Mouse (Mus musculus) adrenal gland, postnatal 4 days (tissue): ENCODE measurements around the gene Eva1c. TPM values are rescaled to one million over a fixed set of nuclear protein-coding genes. Genes with fewer than 3 reads are reported as not detected.

Experiments
- DNase-seq, 2 experiments: peaks; one replicate each; pipeline ENCODE4 v3.0.0; 2021 to 2022; ENCODE audit warnings: low spot score in 2 of 2, mixed read lengths in 2 of 2
- microRNA-seq: library from miRNA; unstranded; fragments of <30 nt; microRNA quantifications from one replicate; pipeline ENCODE4 v1.2.0, GENCODE M21; 2021
- total RNA-seq, 2 experiments: library from RNA; stranded (reverse); gene quantifications; 2 replicates each; pipeline ENCODE4 v1.2.3; 2021

The Eva1c gene
- total RNA-seq, 2 experiments from 2014 or later, result 5.1 to 5.8 TPM

DNA sequence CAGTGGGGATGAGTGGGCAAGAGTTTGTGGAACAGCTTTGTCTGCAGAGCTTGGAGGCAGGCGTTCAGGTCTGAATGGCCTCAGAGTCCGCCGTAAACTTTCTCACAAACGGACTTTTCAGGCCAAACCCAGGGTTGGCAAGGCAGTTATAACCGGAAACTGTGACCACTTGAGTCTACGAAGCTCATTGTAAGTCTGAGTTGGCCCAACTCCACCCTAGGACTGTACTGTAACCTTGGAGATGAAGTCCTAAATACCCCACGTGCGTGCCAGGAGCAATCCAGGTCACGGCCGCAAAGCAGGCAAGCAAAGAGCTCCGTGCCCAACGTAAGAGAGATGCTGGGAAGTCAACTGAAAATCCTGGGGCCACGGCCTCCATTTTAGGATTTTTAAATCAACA, 85.2 kb downstream of the Eva1c start:
- DNase-seq, result no peak

DNA sequence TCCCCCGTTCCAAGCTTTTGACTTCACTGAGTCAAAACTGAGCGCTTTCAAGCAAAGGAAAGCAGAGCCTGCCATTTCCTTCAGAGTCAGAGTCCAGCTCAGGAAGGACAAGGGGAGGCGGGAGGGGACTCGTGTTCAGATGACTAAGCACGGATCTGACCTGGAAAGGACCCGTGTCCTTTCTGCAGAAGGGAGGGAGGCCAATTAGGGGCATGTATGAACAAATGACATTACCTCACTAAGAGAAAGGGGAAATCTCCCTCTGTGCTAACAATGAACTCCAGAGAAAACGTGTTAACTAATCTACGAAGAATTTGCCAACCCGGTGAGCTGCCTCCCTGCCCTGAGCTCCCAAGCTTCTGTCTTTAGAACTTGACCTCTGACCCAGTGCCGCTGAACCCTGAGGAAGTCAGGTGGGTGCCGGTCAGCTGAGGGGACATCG, 89.5 kb downstream of the Eva1c start:
- no peak for DNase-seq

DNA sequence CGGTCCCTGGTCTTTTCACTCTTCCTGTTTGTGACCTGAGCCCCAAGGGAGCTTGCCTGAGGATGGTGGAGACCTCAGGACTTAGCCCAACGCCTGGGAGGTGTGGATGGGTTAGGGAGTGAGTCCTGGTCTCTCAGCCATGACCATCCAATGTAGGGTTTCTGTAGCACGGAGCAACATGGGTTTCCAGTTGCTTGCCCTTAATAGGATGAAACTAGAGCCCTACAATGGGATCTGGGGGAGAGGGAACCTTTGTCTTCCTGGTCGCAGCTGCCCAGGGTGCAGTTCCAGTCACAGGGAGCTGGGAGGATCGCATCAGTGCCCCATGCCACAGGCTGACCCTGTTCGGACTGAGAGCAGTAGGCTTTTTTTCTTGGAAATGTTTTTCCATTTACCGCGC, 90.6 kb downstream of the Eva1c start:
- DNase-seq, result no peak

DNA sequence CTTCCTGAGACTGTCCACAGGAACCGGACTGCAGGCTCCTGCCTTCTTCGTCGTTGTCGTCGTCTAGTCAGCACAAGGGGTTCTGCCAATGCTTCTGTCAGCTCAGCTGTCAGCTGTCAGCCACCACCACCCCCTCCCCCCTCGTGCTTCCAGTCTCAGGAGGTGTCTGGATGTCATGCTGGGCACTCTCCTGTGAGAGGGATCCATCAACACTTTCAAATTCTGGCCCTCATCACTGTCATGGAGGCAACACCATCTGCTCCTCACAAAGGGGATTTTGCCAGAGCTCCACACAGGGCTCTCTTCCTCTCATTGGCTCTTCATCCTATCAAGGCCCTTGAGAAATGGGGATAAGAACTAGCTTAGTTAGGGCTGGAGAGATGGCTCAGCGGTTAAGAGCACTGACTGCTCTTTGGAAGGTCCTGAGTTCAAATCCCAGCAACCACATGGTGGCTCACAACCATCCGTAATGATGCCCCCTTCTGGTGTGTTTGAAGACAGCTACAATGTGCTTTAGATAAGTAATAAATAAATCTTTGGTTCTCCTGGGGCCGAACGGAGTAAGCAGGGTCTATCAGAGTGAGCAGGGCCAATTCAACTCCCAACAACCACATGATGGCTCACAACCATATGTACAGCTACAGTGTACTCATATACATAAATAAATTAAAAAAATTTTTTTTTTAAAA, 95.1 kb downstream of the Eva1c start:
- DNase-seq, result no peak

DNA sequence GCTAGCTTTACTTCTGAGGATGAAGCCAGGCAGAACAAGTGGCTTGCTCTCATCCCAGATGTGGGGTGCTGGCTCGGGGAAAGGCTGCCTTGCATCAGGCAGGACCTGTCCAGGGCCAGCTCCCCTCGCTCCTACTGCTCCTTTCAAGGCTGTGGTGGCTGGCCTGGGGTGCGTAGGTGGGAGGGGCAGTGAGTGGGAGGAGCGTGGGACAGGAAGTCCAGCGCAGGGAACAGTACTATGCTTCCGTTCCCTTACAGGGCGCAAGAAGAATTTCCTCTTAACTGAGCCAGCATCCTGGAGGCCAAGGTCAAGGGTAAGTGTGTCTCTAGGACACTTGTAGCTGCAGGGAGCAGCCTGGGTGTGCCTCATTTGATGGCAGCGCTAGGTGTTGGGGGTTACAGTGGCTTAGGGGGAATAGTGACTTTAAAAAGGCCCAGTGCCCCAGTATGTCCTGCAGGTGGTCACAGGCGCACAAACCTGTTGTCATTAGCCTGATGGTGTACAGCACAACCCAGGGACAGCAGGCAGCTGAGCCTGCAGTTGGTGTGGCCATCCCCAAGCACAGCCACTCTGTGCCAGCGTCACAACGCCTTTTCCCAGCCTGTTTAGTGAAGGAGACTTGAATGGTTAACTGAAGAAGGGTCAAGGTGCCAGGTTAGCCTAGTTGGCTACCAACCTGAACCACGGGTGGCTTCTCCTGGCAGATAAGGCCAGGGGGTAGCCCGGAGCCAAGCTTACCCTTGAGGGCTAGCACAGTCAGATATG, 98.3 kb downstream of the Eva1c start:
- peak; percentile 38 to 48 for DNase-seq

DNA sequence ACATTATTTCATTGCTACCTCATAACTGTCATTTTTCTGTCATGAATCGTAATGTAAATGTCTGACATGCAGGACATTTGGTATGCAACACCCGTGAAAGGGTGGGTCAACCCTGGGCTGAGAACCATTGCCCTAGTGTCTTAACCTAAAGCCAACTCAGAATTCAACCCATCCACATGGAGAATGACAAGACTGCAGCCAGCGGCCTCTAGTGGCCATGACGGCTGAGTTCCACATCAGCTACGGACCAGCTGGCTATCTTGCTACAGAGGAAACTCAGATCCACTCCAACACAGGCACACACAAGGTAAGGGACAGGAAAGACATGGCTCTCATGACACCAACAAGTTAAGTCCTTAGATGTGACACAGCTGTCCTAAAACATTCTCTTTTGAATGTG, 98.9 kb downstream of the Eva1c start:
- peak in 1 of 2 experiments; percentile 44 for DNase-seq

DNA sequence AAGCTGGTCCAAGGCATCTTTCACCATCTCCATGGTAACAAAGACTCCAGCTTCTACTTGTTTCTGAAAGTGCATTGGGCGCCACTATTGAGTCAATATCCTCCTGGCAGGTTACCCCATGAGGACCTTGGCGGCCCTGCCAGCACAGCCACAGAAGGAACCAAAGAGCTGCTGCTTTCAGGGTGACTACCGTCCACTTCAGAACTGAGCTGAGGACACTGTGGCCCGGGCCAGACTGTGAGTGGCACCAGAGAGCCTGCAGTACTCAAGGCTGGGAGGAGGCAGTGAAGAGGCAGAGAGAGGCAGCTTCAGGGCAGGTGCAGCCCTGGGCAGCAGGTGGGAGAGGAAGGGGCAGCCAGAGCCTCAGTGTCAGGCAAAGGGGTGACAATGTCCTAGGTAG, 100.9 kb downstream of the Eva1c start:
- no peak for DNase-seq

DNA sequence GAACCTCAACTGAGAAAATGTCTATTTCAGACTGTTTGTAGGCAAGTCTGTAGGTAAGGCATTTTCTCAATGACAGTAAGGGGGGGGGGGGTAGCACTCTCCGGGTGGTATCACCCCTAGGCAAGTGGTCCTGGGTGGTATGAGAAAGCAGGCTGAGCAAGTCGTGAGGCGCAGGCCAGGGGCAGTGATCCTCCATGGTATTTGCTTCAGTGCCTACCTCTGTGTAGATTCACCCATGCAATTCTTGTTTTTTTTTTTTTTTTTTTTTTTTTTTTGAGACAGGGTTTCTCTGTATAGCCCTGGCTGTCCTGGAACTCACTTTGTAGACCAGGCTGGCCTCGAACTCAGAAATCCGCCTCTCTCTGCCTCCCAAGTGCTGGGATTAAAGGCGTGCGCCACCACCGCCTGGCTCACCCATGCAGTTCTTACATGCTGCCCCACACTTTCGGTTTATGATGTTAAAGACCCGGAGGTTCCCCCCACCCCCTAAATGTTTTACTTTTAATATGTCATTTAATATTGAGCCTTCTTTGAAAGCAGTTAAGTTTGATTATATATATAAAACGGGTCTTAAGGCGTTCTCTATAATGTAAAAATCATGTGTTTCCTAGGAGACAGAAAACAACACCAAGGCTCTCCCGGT, 107.1 kb downstream of the Eva1c start:
- DNase-seq, result no peak

DNA sequence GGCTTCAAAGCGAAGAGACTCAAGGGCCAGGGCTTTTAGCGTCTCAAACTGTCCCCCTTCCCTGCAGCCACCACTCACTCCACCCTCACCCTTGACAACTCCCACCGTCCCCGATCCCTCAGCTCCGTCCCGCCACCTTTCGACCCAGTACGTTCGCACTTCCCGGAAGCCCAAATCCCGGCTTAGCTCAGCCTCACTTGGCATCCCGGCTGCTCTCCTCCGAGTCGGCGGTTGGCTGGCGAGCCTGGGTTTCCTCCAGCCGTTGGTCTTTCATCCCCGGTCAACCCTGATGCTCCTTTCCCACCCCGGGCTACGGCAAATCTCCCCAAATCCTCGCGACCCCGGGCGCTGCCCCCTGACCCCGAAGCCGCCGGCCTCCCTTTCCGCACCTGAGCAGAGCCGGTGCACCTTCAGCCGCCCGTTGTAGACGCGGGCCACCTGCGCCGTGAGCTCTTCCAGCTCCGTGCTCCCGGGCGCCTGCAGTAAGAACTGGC, 107.7 kb downstream of the Eva1c start:
- DNase-seq, result peak; percentile 34 to 48

DNA sequence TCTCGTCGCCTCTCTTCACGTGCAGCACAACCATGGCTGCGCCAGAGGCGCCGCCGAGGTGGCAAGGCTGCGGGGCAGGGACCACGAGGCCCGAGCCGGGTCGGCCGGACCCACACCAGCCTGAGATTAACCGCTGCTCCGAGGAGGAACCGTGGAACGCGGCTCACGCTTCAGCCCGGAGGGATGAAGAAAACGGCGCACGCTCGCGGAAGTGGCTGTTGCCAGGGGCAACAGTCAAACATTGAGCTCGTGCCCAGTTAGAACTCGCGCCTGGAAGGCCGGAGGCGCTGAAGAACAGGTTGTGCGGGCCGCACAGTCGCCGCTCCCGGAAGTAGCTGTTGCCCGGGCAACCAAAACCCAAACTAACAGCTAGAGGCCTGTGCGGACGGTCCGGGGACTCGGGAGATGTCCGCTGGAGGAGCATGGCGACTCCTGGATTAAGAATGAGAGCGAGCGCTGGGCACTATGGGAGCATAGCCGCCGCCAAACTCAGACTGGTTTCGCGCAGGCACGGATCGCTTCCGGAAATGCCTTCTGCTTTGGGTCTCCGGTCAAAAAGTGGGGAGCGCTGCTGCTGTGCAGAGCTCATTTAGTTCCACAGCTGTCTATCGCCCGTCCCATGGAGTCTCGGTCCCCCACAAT, 108.3 kb downstream of the Eva1c start, which contains the start of gene Cfap298:
Cfap298 (minus strand) TSS at position 428 of the 642 bp plus-strand sequence.
- DNase-seq, result peak; percentile 79 to 84

DNA sequence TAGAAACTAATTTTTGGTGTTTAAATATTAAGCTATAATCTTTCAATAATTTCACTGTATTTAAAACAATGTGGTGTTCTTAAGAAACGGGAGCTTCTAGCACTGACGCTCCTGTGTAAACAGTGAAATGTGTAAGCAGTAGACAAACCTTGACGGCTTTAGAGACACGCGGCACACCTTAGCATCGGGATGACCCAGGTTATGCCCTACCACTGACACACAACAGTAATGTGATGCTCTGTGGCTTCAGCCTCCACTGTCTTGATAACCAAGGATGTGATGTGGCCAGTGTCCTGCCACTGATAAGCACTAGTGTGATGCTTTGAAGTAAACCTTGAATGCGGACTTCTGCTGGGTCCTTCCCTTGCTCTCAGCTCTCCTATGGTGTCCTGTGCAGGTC, 114.7 kb downstream of the Eva1c start:
- no peak for DNase-seq

DNA sequence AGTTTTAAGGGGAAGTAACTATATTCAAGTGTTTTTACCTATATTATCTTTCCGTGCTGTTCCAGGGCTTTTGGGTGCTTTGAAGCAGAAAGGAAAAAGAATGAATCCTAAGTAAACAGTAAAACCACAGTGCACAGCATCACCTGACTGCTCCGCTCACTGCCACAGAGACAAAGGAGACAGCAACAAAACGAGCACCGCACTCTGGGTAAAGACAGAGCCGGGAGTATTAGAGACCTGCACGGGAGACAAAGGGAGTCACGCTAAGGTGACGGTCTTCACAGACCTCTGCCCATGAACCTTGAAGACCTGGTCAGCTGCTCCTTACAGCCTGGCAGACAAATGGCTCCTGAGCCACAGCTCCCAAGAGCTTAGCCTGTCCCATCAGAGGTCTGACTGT, 120.5 kb downstream of the Eva1c start:
- DNase-seq, result no peak

DNA sequence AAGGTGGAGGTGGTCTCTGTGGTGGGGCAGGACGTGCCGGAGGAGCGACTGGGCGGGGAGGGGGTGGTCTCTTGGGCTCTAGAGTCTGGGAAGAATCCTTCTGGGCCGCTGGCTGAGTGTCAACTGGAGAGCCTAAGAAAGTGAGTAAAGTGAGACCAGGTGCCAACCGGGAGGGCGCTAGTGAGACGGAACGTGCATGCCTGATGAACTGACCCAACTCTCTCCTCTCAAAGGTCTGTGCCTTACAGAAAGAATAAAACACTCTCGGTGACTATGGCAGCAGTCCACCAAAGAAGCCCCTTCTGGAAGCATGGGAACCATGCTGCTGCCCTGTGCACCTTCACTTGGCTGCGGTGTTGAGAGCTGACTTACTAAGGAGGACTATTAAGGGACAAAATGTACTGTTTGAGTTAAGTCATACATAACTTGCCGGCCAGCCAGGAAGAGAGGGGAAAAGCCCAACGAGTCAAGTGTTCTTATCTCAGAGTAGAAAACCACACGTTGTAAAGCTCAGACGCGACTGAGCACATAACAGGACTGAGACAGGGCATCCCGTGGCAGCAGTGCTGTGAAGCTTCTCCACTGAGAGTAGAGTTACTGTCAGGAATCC, 123.9 kb downstream of the Eva1c start:
- no peak for DNase-seq

DNA sequence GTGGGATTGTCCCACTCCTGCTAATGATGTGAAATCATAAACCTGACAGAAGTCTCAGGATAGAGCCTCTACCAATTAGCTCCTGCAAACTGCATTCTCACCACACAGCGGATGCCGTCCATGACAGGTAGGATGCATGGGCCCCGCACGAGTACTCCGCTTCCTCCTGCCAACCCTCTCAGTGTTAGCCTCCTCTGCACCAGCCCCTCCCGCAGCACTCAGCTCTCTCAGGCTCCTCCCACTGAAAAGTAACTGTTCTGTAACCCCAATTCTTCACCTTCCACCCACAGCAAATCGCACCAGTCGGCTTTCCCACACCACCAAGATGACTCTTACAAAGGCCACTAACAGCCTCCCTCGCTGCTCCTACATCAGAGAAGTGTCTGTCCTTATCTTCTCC, 126.6 kb downstream of the Eva1c start:
- DNase-seq, result no peak

DNA sequence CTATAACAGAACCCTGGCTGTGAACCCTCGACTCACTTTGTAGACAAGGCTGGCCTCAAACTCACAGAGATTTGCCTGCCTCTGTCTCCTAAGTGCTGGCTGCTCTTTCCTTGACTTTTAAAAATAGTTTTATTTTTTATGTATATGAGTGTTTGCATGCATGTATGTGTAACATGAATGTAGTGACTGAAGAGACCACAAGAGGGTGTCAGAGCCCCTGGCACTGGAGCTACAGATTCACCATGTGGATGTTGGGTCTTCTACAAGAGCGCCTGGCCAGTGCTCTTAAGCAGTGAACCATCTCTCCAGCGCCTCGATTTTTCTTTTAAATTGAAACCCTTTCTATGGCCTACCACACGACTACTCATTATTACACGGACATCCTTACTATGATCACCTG, 127.3 kb downstream of the Eva1c start:
- no peak for DNase-seq

Small RNAs within 50 kb of the gene (microRNA-seq; reads per million reads assigned to microRNA genes)
- not detected for gene Gm22933

Other genes with a start within 250 kb of the Eva1c start
- gene Mis18a, start 99.3 kb upstream of the Eva1c start, total RNA-seq, result 10 to 100 TPM; 13.9 to 16.4 TPM
- gene Mrap, start 88.5 kb upstream of the Eva1c start, total RNA-seq, result 100 to 1,000 TPM; 216 to 230 TPM
- gene Urb1, start 16.3 kb upstream of the Eva1c start, total RNA-seq, result 10 to 100 TPM; 14.9 to 18.7 TPM
- gene Cfap298, start 108.4 kb downstream of the Eva1c start, total RNA-seq, result 10 to 100 TPM; 30.9 to 38.7 TPM
- 10 to 100 TPM; 37.6 to 43.6 TPM for gene Synj1, start 184.6 kb downstream of the Eva1c start, total RNA-seq
- 10 to 100 TPM; 78.9 to 82.0 TPM for gene Paxbp1, start 217.8 kb downstream of the Eva1c start, total RNA-seq